Mouse (Mus musculus) hindbrain, postnatal 0 days (tissue): Measurements from ENCODE around the gene Csmd2. TPM values are rescaled to one million over a fixed set of nuclear protein-coding genes. Genes with fewer than 3 reads are reported as not detected.
A peak's percentile ranks its signal among the peaks of the same experiment; 100 is the strongest.

Experiments
- ATAC-seq: fragments of 200-750 bp; cut with Nextera tagmentation; 2 replicates; pipeline ENCODE4 v1.8.0; 2017; ENCODE audit warnings: mild to moderate bottlenecking, moderate TSS enrichment, moderate library complexity
- DNase-seq: peaks from one replicate; pipeline ENCODE4 v3.0.0-alpha.2; 2015; ENCODE audit warnings: low spot score
- H3K27ac ChIP-seq: fragments of 300-500 bp; sonication (generic); 2 replicates; pipeline ENCODE4 v1.5.1; 2014; ENCODE audit warnings: mild to moderate bottlenecking
- H3K27me3 ChIP-seq: fragments of 300-500 bp; sonication (generic); 2 replicates; pipeline ENCODE4 v1.6.1; 2014; ENCODE audit warnings: low read length, mixed read lengths; ENCODE audit not compliant: insufficient read depth
- H3K36me3 ChIP-seq: fragments of 300-500 bp; sonication (generic); 2 replicates; pipeline ENCODE4 v1.6.1; 2014; ENCODE audit warnings: low read length, mixed read lengths; ENCODE audit not compliant: insufficient read depth
- H3K4me1 ChIP-seq: fragments of 300-500 bp; sonication (generic); 2 replicates; pipeline ENCODE4 v1.6.1; 2014; ENCODE audit warnings: antibody characterized with exemption, low read length, mixed read lengths; ENCODE audit not compliant: insufficient read depth
- H3K4me2 ChIP-seq: fragments of 300-500 bp; sonication (generic); 2 replicates; pipeline ENCODE4 v1.6.1; 2014; ENCODE audit warnings: low read depth, mild to moderate bottlenecking, low read length, moderate library complexity, mixed read lengths
- H3K4me3 ChIP-seq: fragments of 300-500 bp; sonication (generic); 2 replicates; pipeline ENCODE4 v1.5.1; 2014; ENCODE audit warnings: low read length
- H3K9ac ChIP-seq: fragments of 300-500 bp; sonication (generic); replicated peaks from 2 replicates; pipeline ENCODE4 v1.6.1; 2014; ENCODE audit warnings: mild to moderate bottlenecking, low read length, moderate library complexity, mixed read lengths
- H3K9me3 ChIP-seq: fragments of 300-500 bp; sonication (generic); 2 replicates; pipeline ENCODE4 v1.6.1; 2016; ENCODE audit warnings: low read length, mixed read lengths
- CTCF ChIP-seq: IDR thresholded peaks from 2 replicates; pipeline ENCODE4 v1.5.1; 2016; ENCODE audit warnings: antibody characterized with exemption, control low read depth, low read depth
- WGBS: fragments of 180-500 bp; shearing (Covaris S2); extraction: QIAGEN DNeasy Blood & Tissue Kit; methylation state at CpG from one replicate; pipeline ENCODE4 v1.1.7; 2014; 5-methylcytosine and 5-hydroxymethylcytosine counted together
- polyA plus RNA-seq: library from polyadenylated mRNA; unstranded; fragments of >200 nt; fragmentation: Nextera tagmentation; extraction: Ambion mirVana; gene quantifications from 2 replicates; pipeline ENCODE4 v1.2.1, GENCODE M21; 2015
- total RNA-seq: library from RNA; depleted of rRNA; stranded (reverse); fragments of >200 nt; gene quantifications from 2 replicates; pipeline ENCODE4 v1.2.3, GENCODE M21; 2014

Csmd2 gene
- total and polyA plus RNA-seq, 2 experiments from 2014 or later, result 8.2 to 41.3 TPM

DNA sequence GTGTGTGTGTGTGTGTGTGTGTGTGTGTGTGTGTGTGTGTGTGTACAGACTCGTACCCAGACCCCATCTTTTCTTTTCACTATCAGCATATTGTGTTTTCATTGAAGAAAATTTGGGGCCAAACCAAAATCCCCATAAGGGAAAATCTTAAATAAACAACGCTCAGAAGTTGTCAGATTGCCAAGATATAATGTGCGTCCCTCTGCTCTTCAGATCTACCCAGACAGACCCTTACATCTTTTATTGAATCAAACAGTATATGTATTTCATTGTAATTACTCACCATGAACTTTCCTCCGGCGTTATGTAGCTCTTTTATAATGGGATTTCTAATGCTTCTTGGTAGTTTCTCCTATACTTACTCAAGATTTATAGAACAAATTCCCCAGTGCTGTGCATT is 479.1 kb downstream of the Csmd2 start:
- Histone ChIP-seq H3K9me3 (no peaks in the 10 kb centered on the region), H3K36me3 (peaks cover 18% of the 10 kb centered on the region; the same call in 1 of the 2 replicates), H3K4me1 (no peaks in the 10 kb centered on the region), H3K4me2 (no peak overlapping the region), H3K9ac (no peak overlapping the region), H3K4me3 (no peak overlapping the region), H3K27ac (no peak overlapping the region), H3K27me3 (no peaks in the 10 kb centered on the region)
- DNase-seq, result no peak
- no peak for TF ChIP-seq CTCF
- 77% methylated on average over 5 of the region's 5 CpGs for WGBS
- ATAC-seq, result no peak

DNA sequence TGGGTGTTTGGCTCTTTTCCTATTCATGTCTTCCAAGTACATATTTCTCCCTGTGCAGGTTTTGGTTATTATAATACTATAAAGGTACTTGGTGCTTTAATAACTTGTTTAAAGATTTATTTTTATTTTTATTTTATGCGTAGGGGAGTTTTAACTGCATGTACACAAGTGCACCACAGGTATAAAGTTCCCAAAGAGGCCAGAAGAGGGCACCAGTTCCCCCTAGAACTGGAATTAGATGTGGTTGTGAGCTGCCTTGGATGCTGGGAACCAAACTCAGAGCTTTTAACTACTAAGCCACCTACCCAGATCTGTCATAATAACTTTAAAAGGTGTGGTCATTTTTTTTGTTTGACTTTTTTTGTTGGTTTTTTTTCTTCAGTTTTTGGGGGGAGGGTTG is 480.4 kb downstream of the Csmd2 start:
- no peak for TF ChIP-seq CTCF
- no peaks in the 10 kb centered on the region for H3K4me1 ChIP-seq
- no peaks in the 10 kb centered on the region for H3K9me3 ChIP-seq
- H3K4me3 ChIP-seq, result no peak overlapping the region
- ATAC-seq (no peak), DNase-seq (no peak)
- H3K27ac ChIP-seq, result no peak overlapping the region
- 87% methylated on average over 1 of the region's 1 CpGs for WGBS
- H3K27me3 ChIP-seq, result no peaks in the 10 kb centered on the region
- H3K4me2 ChIP-seq, result no peak overlapping the region
- H3K9ac ChIP-seq, result no peak overlapping the region
- H3K36me3 ChIP-seq, result peaks cover 18% of the 10 kb centered on the region; the same call in 1 of the 2 replicates

DNA sequence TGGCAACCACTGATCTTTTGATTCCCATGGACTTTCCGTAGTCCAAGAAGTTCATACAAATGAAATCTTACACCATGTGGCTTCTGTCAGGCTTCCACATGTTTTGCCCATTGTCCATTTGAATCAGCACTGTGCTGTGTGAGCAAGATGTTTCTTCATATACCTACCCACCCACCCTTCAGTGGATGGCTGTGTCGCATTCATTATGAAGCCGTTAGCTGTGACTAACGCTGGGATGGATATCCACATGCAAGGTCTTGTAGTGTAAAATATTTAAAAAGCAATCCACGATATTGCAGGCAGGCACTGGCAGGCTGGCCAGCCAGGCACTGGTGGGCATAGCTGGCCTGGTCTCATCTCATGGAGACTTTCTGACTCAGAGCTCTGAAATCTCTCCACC is 488.6 kb downstream of the Csmd2 start:
- Histone ChIP-seq H3K9ac (no peak overlapping the region), H3K4me3 (no peak overlapping the region), H3K27me3 (no peaks in the 10 kb centered on the region), H3K4me2 (no peak overlapping the region), H3K27ac (no peak overlapping the region), H3K4me1 (no peaks in the 10 kb centered on the region), H3K9me3 (no peaks in the 10 kb centered on the region), H3K36me3 (peaks cover 23% of the 10 kb centered on the region; the same call in 1 of the 2 replicates)
- 57% methylated on average over 5 of the region's 5 CpGs for WGBS
- no peak for ATAC-seq
- DNase-seq, result no peak
- TF ChIP-seq CTCF, result no peak

DNA sequence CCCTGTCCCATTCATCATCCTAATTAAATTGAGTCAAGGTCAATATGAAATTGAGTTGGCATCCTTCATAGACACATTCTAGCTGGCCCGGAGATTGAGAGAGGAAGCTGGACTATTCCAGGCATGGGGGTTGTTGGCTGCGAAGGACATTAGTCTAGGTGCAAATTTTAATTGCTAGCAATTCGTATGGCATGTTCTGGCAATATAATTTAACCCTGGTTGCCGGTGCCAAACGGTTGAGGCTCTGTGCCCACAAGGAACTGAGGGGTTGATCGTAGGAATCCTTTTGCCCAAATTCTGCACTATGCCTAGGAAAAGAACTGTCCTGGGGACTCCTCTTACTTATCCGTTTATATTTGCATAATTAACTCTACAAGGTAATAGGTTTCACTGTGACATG is 496.2 kb downstream of the Csmd2 start:
- Histone ChIP-seq H3K4me2 (no peak overlapping the region), H3K4me1 (no peaks in the 10 kb centered on the region), H3K36me3 (peaks cover 16% of the 10 kb centered on the region), H3K9ac (no peak overlapping the region), H3K4me3 (no peak overlapping the region), H3K27me3 (no peaks in the 10 kb centered on the region), H3K27ac (no peak overlapping the region), H3K9me3 (no peaks in the 10 kb centered on the region)
- TF ChIP-seq CTCF, result no peak
- 66% methylated on average over 7 of the region's 7 CpGs for WGBS
- DNase-seq (no peak), ATAC-seq (no peak)

DNA sequence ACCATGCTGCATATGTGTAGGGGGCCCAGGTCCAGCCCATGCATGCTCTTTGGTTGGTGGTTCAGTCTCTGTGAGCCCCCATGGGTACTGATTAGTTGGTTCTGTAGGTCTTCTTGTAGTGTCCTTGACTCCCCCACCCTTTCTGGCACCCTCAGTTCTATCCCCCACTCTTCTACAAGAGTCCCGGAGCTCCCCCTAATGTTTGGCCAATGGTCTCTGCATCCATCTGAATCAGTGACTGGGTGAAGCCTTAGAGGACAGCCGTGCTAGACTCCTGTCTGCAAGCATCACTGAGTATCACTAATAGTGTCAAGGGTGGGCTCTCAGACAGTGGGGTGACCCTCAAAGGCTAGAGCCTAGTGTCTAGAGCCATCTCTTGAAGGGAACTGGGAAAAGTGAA is 497.0 kb downstream of the Csmd2 start:
- no peaks in the 10 kb centered on the region for H3K27me3 ChIP-seq
- no peak overlapping the region for H3K27ac ChIP-seq
- TF ChIP-seq CTCF, result peak; percentile 47
- WGBS, result 58% methylated on average over 2 of the region's 2 CpGs
- H3K4me3 ChIP-seq, result no peak overlapping the region
- no peak for ATAC-seq
- H3K9me3 ChIP-seq, result no peaks in the 10 kb centered on the region
- no peak overlapping the region for H3K4me2 ChIP-seq
- peaks cover 18% of the 10 kb centered on the region for H3K36me3 ChIP-seq
- DNase-seq, result peak; percentile 31
- no peak overlapping the region for H3K9ac ChIP-seq
- H3K4me1 ChIP-seq, result no peaks in the 10 kb centered on the region

DNA sequence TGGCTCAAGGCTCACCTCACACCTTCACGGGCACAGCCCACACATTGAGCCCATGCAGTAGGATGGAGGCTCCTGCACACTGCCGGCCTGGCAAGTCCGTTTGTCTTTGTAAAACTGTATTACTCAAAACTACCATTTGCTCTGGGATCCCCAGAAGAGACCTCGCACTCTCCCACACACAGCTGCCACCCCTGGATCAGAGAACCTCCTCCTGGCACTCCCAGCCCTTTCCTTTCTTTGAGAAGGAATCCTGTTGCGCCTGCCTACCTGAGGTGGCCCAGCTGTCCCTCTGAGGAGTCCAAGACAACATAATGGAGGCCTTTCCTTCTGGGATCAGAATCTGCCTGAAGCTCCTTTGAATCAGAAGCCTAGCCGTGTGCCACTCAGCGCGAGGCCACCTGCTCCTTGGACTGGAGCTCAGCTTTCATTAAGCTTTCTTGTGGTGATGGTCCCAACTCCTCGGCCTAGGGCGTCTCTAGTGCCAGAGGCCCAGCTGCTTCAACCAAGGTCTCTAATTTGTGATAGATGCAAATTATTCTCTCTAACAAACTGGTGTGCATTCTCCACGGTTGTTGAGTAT is 502.0 kb downstream of the Csmd2 start:
- no peak for TF ChIP-seq CTCF
- DNase-seq (peak; percentile 25), ATAC-seq (no peak)
- no peaks in the 10 kb centered on the region for H3K9me3 ChIP-seq
- WGBS, result 65% methylated on average over 11 of the region's 11 CpGs
- no peak overlapping the region for H3K4me2 ChIP-seq
- H3K27ac ChIP-seq, result no peak overlapping the region
- no peaks in the 10 kb centered on the region for H3K4me1 ChIP-seq
- no peaks in the 10 kb centered on the region for H3K27me3 ChIP-seq
- H3K9ac ChIP-seq, result no peak overlapping the region
- H3K4me3 ChIP-seq, result no peak overlapping the region
- H3K36me3 ChIP-seq, result peaks cover 31% of the 10 kb centered on the region

DNA sequence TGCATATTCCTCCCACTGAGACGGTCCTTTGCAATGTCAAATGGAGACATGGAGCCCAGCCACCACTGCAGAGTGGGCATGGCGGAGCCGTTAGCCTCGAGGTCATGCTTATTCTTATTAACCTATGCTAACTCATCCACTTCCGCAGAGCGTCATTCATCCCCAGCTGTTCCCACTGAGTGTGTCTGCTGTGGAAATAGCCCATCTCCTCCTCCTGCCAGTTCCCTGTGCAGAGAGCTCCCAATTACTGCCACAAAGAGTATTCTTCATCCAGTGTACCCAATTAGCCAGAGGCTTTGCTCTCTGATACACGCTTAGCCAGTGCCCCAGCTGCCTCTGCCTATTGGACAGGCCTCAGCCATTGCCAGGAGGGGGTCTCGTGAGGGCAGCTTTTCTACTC is 504.4 kb downstream of the Csmd2 start:
- H3K27ac ChIP-seq, result no peak overlapping the region
- H3K4me3 ChIP-seq, result no peak overlapping the region
- H3K4me2 ChIP-seq, result no peak overlapping the region
- no peaks in the 10 kb centered on the region for H3K4me1 ChIP-seq
- H3K27me3 ChIP-seq, result no peaks in the 10 kb centered on the region
- DNase-seq, result peak; percentile 49
- 43% methylated on average over 8 of the region's 8 CpGs for WGBS
- no peaks in the 10 kb centered on the region for H3K9me3 ChIP-seq
- peaks cover 38% of the 10 kb centered on the region for H3K36me3 ChIP-seq
- no peak overlapping the region for H3K9ac ChIP-seq
- TF ChIP-seq CTCF, result no peak
- ATAC-seq, result peak; percentile 47
